ENCODE assay signal across 10 mouse cellular contexts in genomic region chrX:52971211-52972006, GRCm38 (mm10). TPM values are rescaled to one million over a fixed set of nuclear protein-coding genes. Genes with fewer than 3 reads are reported as not detected.
DNase-seq lines count a peak whose midpoint lies in the region; ATAC-seq lines count a peak whose summit lies in the region.
"Had no signal": no experiment of that assay in that cellular context is flagged by ENCODE, and none has a peak within 500 bp of the region (broad histone marks: within the 10 kb centered on the region; RNA-seq: fewer than 3 reads in every experiment).

No protein-coding gene starts in this region.

- no peaks in the 10 kb centered on the region for H3K36me3 ChIP-seq in heart, embryonic 14.5 days (ENCODE audit: control insufficient read depth, insufficient read depth, low read length)
- H3K36me3 ChIP-seq: hindbrain, embryonic 13.5 days had no signal

- no peak overlapping the region for H3K4me3 ChIP-seq in heart, embryonic 14.5 days (ENCODE audit: control insufficient read depth in 1 of 2, insufficient read depth in 1 of 2, low read depth in 1 of 2, low read length in 2 of 2)
- H3K4me3 ChIP-seq: hindbrain, embryonic 13.5 days had no signal

- H3K4me2 ChIP-seq in heart, embryonic 14.5 days (ENCODE audit: low read length): no peak overlapping the region
- H3K4me2 ChIP-seq: hindbrain, embryonic 13.5 days had no signal

- H3K27me3 ChIP-seq in heart, embryonic 14.5 days (ENCODE audit: control insufficient read depth, insufficient read depth, low read length): no peaks in the 10 kb centered on the region
- H3K27me3 ChIP-seq: hindbrain, embryonic 13.5 days; Patski had no signal

- no peak overlapping the region for H3K9ac ChIP-seq in heart, embryonic 14.5 days (ENCODE audit: low read length)
- H3K9ac ChIP-seq: hindbrain, embryonic 13.5 days had no signal

- peak; percentile 94 for ATAC-seq in heart, embryonic 14.5 days (ENCODE audit: insufficient number of reproducible peaks, insufficient read depth, low FRiP score, low read depth)
- ATAC-seq: Patski had no signal

- peaks cover 0 to 4% of the 10 kb centered on the region in 2 experiments; a peak in 3 of 4 replicates for H3K4me1 ChIP-seq in heart, embryonic 14.5 days (ENCODE audit: control insufficient read depth in 2 of 2, insufficient read depth in 2 of 2, low read length in 2 of 2)
- H3K4me1 ChIP-seq: hindbrain, embryonic 13.5 days had no signal

- no peaks in the 10 kb centered on the region for H3K9me3 ChIP-seq in heart, embryonic 14.5 days (ENCODE audit: control insufficient read depth, low read length)
- H3K9me3 ChIP-seq: hindbrain, embryonic 13.5 days had no signal

- peak overlapping the region; percentile 83 for H3K27ac ChIP-seq in heart, embryonic 14.5 days (replicated peaks in 1 of 2; ENCODE audit: control insufficient read depth in 1 of 2, insufficient read depth in 1 of 2, low read depth in 2 of 2, low read length in 2 of 2)
- H3K27ac ChIP-seq: hindbrain, embryonic 13.5 days had no signal

- WGBS in heart, embryonic 14.5 days: 24% methylated on average over 3 of the region's 3 CpGs

- peak; percentile 27 for DNase-seq in urinary bladder, postnatal 14 days (ENCODE audit: low spot score)
- DNase-seq in urinary bladder, postnatal 25 days (ENCODE audit: low spot score): no peak
- DNase-seq in lung, postnatal 14 days: peak; percentile 44
- DNase-seq in frontal cortex, postnatal 14 days (ENCODE audit: low spot score in 2 of 2): no peak
- no peak for DNase-seq in thymus, postnatal 36 days
- no peak for DNase-seq in retina, postnatal 1 day
- no peak for DNase-seq in left cerebral cortex, adult 8-10 months (ENCODE audit: low spot score in 2 of 2)

RNA-seq across cellular contexts. Expression of gene Hprt, which starts 16.5 kb away (rescaled TPM):
- 225 and 243 TPM in 2 replicates for polyA plus RNA-seq in heart, embryonic 14.5 days (2014; fragmentation: Nextera tagmentation; extraction: Ambion mirVana)
- total RNA-seq in left cerebral cortex, adult 8-10 months (2022): 100 to 1,000 TPM; 144 to 173 (median 169) TPM

RNA-seq across cellular contexts. Expression of gene Phf6, which starts 59.3 kb away (rescaled TPM):
- 16.1 and 16.7 TPM in 2 replicates for polyA plus RNA-seq in heart, embryonic 14.5 days (2014; fragmentation: Nextera tagmentation; extraction: Ambion mirVana)
- 10 to 100 TPM; 20.7 to 24.9 (median 21.3) TPM for total RNA-seq in left cerebral cortex, adult 8-10 months (2022)

Comparison
In these comparisons a context has a peak if more than half of its experiments do, and no peak if none do; other contexts are left out.
1. DNase-seq: peak in urinary bladder, postnatal 14 days (single experiment) and lung, postnatal 14 days (single experiment); none in urinary bladder, postnatal 25 days (single experiment), frontal cortex, postnatal 14 days (0 of 2), thymus, postnatal 36 days (0 of 2), retina, postnatal 1 day (single experiment) and left cerebral cortex, adult 8-10 months (0 of 2).